Mouse (Mus musculus) MEL (cell line): ENCODE results near the gene Mfsd2a. TPM values are rescaled to one million over a fixed set of nuclear protein-coding genes. Genes with fewer than 3 reads are reported as not detected.

Experiments
- DNase-seq: peaks from one replicate; pipeline ENCODE4 v3.0.0; 2011; ENCODE audit warnings: low read depth, low spot score
- H3K27ac ChIP-seq: 2 replicates; pipeline ENCODE4 v1.5.1; 2012; ENCODE audit warnings: low read depth, mild to moderate bottlenecking, control low read depth, low read length, moderate library complexity; ENCODE audit not compliant: control insufficient read depth
- H3K27me3 ChIP-seq, 2 experiments: fragments of 150-350 bp in 1 of 2; sonication (generic) in 1 of 2; 2 replicates each; pipeline ENCODE4 v1.6.1; 2012; ENCODE audit warnings: low read length in 2 of 2, mild to moderate bottlenecking in 2 of 2, improper control_type of control experiment in 1 of 2, moderate library complexity in 1 of 2; ENCODE audit not compliant: insufficient read depth in 2 of 2, control insufficient read depth in 1 of 2
- H3K36me3 ChIP-seq, 2 experiments: 2 replicates each; pipeline ENCODE4 v1.6.1; 2012 to 2014; ENCODE audit warnings: low read length in 2 of 2, improper control_type of control experiment in 1 of 2, inconsistent platforms in 1 of 2, mild to moderate bottlenecking in 1 of 2; ENCODE audit not compliant: insufficient read depth in 2 of 2, control insufficient read depth in 1 of 2
- H3K4me1 ChIP-seq, 2 experiments: fragments of 150-350 bp in 1 of 2; sonication (generic) in 1 of 2; 2 replicates each; pipeline ENCODE4 v1.6.1; 2012; ENCODE audit warnings: low read length in 2 of 2, improper control_type of control experiment in 1 of 2, mild to moderate bottlenecking in 1 of 2; ENCODE audit not compliant: insufficient read depth in 2 of 2, control insufficient read depth in 1 of 2
- H3K4me3 ChIP-seq, 2 experiments: fragments of 150-350 bp in 1 of 2; sonication (generic) in 1 of 2; 2 replicates each; pipeline ENCODE4 v1.5.1; 2012; ENCODE audit warnings: low read depth in 2 of 2, low read length in 2 of 2, mild to moderate bottlenecking in 2 of 2, moderate library complexity in 2 of 2, control low read depth in 1 of 2, improper control_type of control experiment in 1 of 2; ENCODE audit not compliant: control insufficient read depth in 1 of 2, insufficient read depth in 1 of 2
- H3K79me2 ChIP-seq: 2 replicates; pipeline ENCODE4 v1.6.1; 2012; ENCODE audit warnings: mild to moderate bottlenecking, low read length, moderate library complexity; ENCODE audit not compliant: control insufficient read depth, poor library complexity, insufficient read depth
- H3K9ac ChIP-seq: 2 replicates; pipeline ENCODE4 v1.6.1; 2012; ENCODE audit warnings: low read depth, mild to moderate bottlenecking, control low read depth, low read length, moderate library complexity; ENCODE audit not compliant: control insufficient read depth, poor library complexity, severe bottlenecking
- H3K9me3 ChIP-seq: fragments of 150-350 bp; sonication (generic); replicated peaks from 2 replicates; pipeline ENCODE4 v1.6.1; 2012; ENCODE audit warnings: mild to moderate bottlenecking, low read length, improper control_type of control experiment, moderate library complexity; ENCODE audit not compliant: insufficient read depth
- CHD2 ChIP-seq: IDR thresholded peaks from 2 replicates; pipeline ENCODE4 v1.6.1; 2011; ENCODE audit warnings: low read length, improper control_type of control experiment
- ELF1 ChIP-seq: IDR thresholded peaks from 2 replicates; pipeline ENCODE4 v1.6.1; 2014; ENCODE audit warnings: low read depth, mild to moderate bottlenecking, inconsistent platforms, low read length, improper control_type of control experiment, moderate library complexity
- ETS1 ChIP-seq: IDR thresholded peaks from 2 replicates; pipeline ENCODE4 v1.6.1; 2012; ENCODE audit warnings: low read depth, mild to moderate bottlenecking, inconsistent platforms, low read length, improper control_type of control experiment, moderate library complexity
- GABPA ChIP-seq: IDR thresholded peaks from 2 replicates; pipeline ENCODE4 v1.6.1; 2012; ENCODE audit warnings: low read depth, mild to moderate bottlenecking, inconsistent platforms, low read length, improper control_type of control experiment, moderate library complexity
- HCFC1 ChIP-seq: IDR thresholded peaks from 2 replicates; pipeline ENCODE4 v1.6.1; 2012; ENCODE audit warnings: low read depth, mild to moderate bottlenecking, inconsistent platforms, low read length, improper control_type of control experiment, moderate library complexity
- JUND ChIP-seq: IDR thresholded peaks from 2 replicates; pipeline ENCODE4 v1.6.1; 2011; ENCODE audit warnings: low read depth, mild to moderate bottlenecking, improper control_type of control experiment, low read length
- KAT2A ChIP-seq: conservative IDR thresholded peaks from 2 replicates; pipeline ENCODE4 v1.6.1; 2012; ENCODE audit warnings: low read depth, low read length, improper control_type of control experiment, inconsistent platforms
- MAX ChIP-seq: IDR thresholded peaks from 2 replicates; pipeline ENCODE4 v1.6.1; 2011; ENCODE audit warnings: low read length, improper control_type of control experiment
- MXI1 ChIP-seq: IDR thresholded peaks from 2 replicates; pipeline ENCODE4 v1.6.1; 2011; ENCODE audit warnings: mild to moderate bottlenecking, low read depth, low read length, improper control_type of control experiment
- MYB ChIP-seq: IDR thresholded peaks from 2 replicates; pipeline ENCODE4 v1.6.1; 2011; ENCODE audit warnings: mild to moderate bottlenecking, low read depth, low read length, improper control_type of control experiment
- MYC ChIP-seq: IDR thresholded peaks from 2 replicates; pipeline ENCODE4 v1.6.1; 2011; ENCODE audit warnings: low read depth, mild to moderate bottlenecking, low read length, improper control_type of control experiment, moderate library complexity
- NELFE ChIP-seq: IDR thresholded peaks from 2 replicates; pipeline ENCODE4 v1.6.1; 2011; ENCODE audit warnings: low read depth, low read length, improper control_type of control experiment
- NRF1 ChIP-seq: IDR thresholded peaks from 2 replicates; pipeline ENCODE4 v1.6.1; 2014; ENCODE audit warnings: low read depth, mild to moderate bottlenecking, inconsistent platforms, low read length, improper control_type of control experiment, moderate library complexity; ENCODE audit not compliant: poor library complexity, insufficient read depth, severe bottlenecking
- POLR2A ChIP-seq, 2 experiments: IDR thresholded peaks; 2 replicates each; pipeline ENCODE4 v1.6.1; 2011 to 2012; ENCODE audit warnings: low read length in 2 of 2, mild to moderate bottlenecking in 2 of 2, control low read depth in 1 of 2, improper control_type of control experiment in 1 of 2, low read depth in 1 of 2, moderate library complexity in 1 of 2; ENCODE audit not compliant: control insufficient read depth in 1 of 2, insufficient read depth in 1 of 2, poor library complexity in 1 of 2
- POLR2AphosphoS2 ChIP-seq: IDR thresholded peaks from 2 replicates; pipeline ENCODE4 v1.6.1; 2011; ENCODE audit warnings: low read length, improper control_type of control experiment
- POLR2AphosphoS5 ChIP-seq: IDR thresholded peaks from 2 replicates; pipeline ENCODE4 v1.6.1; 2012; ENCODE audit warnings: low read depth, borderline replicate concordance, mild to moderate bottlenecking, inconsistent platforms, low read length, moderate library complexity, mixed read lengths
- RAD21 ChIP-seq: IDR thresholded peaks from 2 replicates; pipeline ENCODE4 v1.6.1; 2011; ENCODE audit warnings: mild to moderate bottlenecking, low read depth, low read length, improper control_type of control experiment
- RCOR1 ChIP-seq: IDR thresholded peaks from 2 replicates; pipeline ENCODE4 v1.6.1; 2012; ENCODE audit warnings: low read depth, mild to moderate bottlenecking, inconsistent platforms, low read length, improper control_type of control experiment
- SIN3A ChIP-seq: IDR thresholded peaks from 2 replicates; pipeline ENCODE4 v1.6.1; 2012; ENCODE audit warnings: low read length, improper control_type of control experiment, inconsistent platforms
- TAL1 ChIP-seq: IDR thresholded peaks from 2 replicates; pipeline ENCODE4 v1.6.1; 2012; ENCODE audit warnings: mild to moderate bottlenecking, inconsistent platforms, low read length, moderate library complexity, mixed read lengths
- UBTF ChIP-seq: IDR thresholded peaks from 2 replicates; pipeline ENCODE4 v1.6.1; 2012; ENCODE audit warnings: low read depth, mild to moderate bottlenecking, inconsistent platforms, low read length, improper control_type of control experiment, moderate library complexity, borderline replicate concordance; ENCODE audit not compliant: insufficient read depth
- USF1 ChIP-seq: IDR thresholded peaks from 2 replicates; pipeline ENCODE4 v1.6.1; 2014; ENCODE audit warnings: low read depth, mild to moderate bottlenecking, inconsistent platforms, low read length, improper control_type of control experiment, moderate library complexity
- USF2 ChIP-seq, 2 experiments: IDR thresholded peaks; 2 replicates each; pipeline ENCODE4 v1.6.1; 2011 to 2012; ENCODE audit warnings: improper control_type of control experiment in 2 of 2, low read length in 2 of 2, borderline replicate concordance in 1 of 2, inconsistent platforms in 1 of 2, low read depth in 1 of 2, mild to moderate bottlenecking in 1 of 2; ENCODE audit not compliant: insufficient read depth in 1 of 2
- ZC3H11A ChIP-seq: IDR thresholded peaks from 2 replicates; pipeline ENCODE4 v1.6.1; 2012; ENCODE audit warnings: low read depth, mild to moderate bottlenecking, inconsistent platforms, low read length, improper control_type of control experiment
- ZKSCAN1 ChIP-seq: IDR thresholded peaks from 2 replicates; pipeline ENCODE4 v1.6.1; 2012; ENCODE audit warnings: low read depth, mild to moderate bottlenecking, inconsistent platforms, low read length, improper control_type of control experiment, moderate library complexity
- ZMIZ1 ChIP-seq: IDR thresholded peaks from 2 replicates; pipeline ENCODE4 v1.6.1; 2012; ENCODE audit warnings: low read depth, mild to moderate bottlenecking, inconsistent platforms, low read length, improper control_type of control experiment, moderate library complexity
- polyA plus RNA-seq, 2 experiments: library from polyadenylated mRNA; stranded (reverse) in 1 of 2; unstranded in 1 of 2; fragments of >175 nt in 1 of 2; fragments of >200 nt in 1 of 2; gene quantifications; 2 replicates each; pipeline versions ENCODE4 v1.2.1 to v1.2.4; 2012; ENCODE audit warnings: low replicate concordance in 2 of 2, low read depth in 1 of 2; ENCODE audit not compliant: insufficient read length in 2 of 2, insufficient read depth in 1 of 2, missing spikeins in 1 of 2
- total RNA-seq: library from RNA; depleted of rRNA; stranded (reverse); fragments of 300-350 nt; gene quantifications from 2 replicates; pipeline ENCODE4 v1.2.3, GENCODE M21; 2012

Mfsd2a gene
- total and polyA plus RNA-seq, 3 experiments = 8.8 to 14.3 TPM; not detected in 1

DNA sequence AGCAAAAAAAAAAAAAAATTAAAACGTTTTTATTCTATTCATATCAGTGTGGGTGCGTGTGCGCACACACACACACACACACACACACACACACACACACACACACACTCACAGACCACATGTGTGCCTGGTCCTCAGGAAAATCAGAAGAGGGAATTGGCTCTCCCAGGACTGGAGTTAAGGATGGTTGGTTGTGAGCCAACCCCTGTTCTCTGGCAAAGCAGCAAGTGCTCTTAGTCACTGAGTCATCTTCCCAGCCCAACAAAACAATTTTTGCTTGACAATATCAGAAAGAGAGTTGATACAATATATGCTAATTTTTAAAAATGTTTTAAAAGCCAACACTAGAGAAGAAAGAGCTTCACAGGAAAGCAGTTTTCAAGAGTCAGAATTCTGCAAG is 23.5 kb downstream of the Mfsd2a start:
- no peak for DNase-seq
- Histone ChIP-seq H3K4me1 (peaks cover 10 to 43% of the 10 kb centered on the region in 2 experiments), H3K36me3 (peaks cover 0 to 32% of the 10 kb centered on the region in 2 experiments; a peak in 2 of 4 replicates), H3K4me3 (no peak overlapping the region), H3K27me3 (no peaks in the 10 kb centered on the region), H3K27ac (no peak overlapping the region), H3K9ac (no peak overlapping the region), H3K9me3 (no peaks in the 10 kb centered on the region), H3K79me2 (no peaks in the 10 kb centered on the region)
- TF ChIP-seq KAT2A (no peak), NELFE (no peak), JUND (no peak), ZC3H11A (no peak), MAX (no peak), POLR2AphosphoS2 (no peak), MYC (no peak), MXI1 (no peak), ETS1 (no peak), ELF1 (no peak)

DNA sequence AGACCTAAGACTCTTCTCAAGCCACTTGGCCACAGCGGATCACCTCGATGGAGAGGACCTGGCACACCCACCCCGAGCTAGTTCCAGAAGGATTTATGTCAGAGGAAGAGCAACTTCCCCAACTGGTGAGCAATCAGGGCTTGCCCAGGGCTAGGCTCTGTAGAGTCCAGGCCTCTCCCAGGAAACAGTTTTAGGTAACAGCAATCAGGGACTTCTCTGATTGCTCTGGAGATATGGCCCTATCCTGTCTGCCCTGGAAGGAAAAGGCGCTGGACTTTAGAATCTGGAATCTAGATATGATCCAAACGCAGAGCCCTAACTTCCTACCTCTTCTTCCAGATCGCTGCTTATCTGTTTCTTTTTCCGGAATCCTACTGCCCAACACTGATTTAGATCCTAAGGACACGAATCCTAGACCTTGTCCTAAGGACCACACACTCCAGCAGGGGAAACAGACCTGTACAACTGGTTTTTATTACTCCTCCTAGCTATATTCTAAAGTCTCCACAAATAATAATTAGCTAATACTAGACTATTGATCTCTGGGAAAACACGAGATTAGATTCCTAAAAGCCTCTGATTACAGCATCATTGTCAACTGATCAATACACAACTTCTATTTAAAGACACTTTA is 25.4 kb downstream of the Mfsd2a start:
- no peaks in the 10 kb centered on the region for H3K27me3 ChIP-seq
- DNase-seq = no peak

DNA sequence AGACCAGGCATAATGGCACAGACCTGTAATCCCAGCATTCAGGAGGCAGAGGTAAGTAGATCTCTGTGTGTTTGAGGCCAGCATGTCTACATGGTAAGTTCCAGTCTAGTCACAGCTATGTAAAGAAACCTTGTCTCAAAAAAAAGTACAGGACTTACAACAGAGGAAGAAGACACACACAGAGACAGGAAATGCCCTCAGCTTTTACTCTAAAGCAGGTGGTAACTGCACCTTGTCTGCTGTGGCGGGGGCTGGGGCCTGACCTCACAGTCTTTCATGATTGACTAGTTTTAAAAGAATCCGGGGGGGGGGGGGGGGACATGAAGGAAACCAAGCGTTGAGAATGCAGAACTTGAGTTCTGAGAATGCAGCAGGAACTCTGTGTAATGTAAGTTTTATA is 27.1 kb downstream of the Mfsd2a start:
- TF ChIP-seq USF2 (IDR thresholded peaks at IDR 0.05; ENCODE audit: borderline replicate concordance in 1 of 2, insufficient read depth in 1 of 2, low read depth in 1 of 2, low read length in 2 of 2) (no peak), ZKSCAN1 (no peak), JUND (no peak), POLR2A (IDR thresholded peaks at IDR 0.05; ENCODE audit: control insufficient read depth in 1 of 2, insufficient read depth in 1 of 2, low read depth in 1 of 2, low read length in 2 of 2, poor library complexity in 1 of 2) (no peak), POLR2AphosphoS5 (no peak), USF1 (no peak), MYB (no peak), NRF1 (no peak), UBTF (no peak)
- Histone ChIP-seq H3K79me2 (no peaks in the 10 kb centered on the region), H3K36me3 (peaks cover 0 to 29% of the 10 kb centered on the region in 2 experiments; a peak in 2 of 4 replicates), H3K4me3 (no peak overlapping the region), H3K27me3 (no peaks in the 10 kb centered on the region), H3K9me3 (no peaks in the 10 kb centered on the region), H3K27ac (no peak overlapping the region), H3K9ac (no peak overlapping the region), H3K4me1 (peaks cover 11 to 37% of the 10 kb centered on the region in 2 experiments)
- DNase-seq = no peak

More for the DNA sequence above, 25.4 kb downstream of the Mfsd2a start:
- Histone ChIP-seq H3K27ac (no peak overlapping the region), H3K9me3 (no peaks in the 10 kb centered on the region), H3K79me2 (no peaks in the 10 kb centered on the region), H3K4me1 (peaks cover 11 to 45% of the 10 kb centered on the region in 2 experiments), H3K36me3 (peaks cover 0 to 35% of the 10 kb centered on the region in 2 experiments; a peak in 2 of 4 replicates), H3K4me3 (no peak overlapping the region), H3K9ac (no peak overlapping the region)
- no peak for TF ChIP-seq RCOR1
- TF ChIP-seq JUND = no peak
- no peak for TF ChIP-seq ZC3H11A
- TF ChIP-seq HCFC1 = no peak
- TF ChIP-seq SIN3A = no peak
- no peak for TF ChIP-seq USF1
- no peak for TF ChIP-seq ZMIZ1
- TF ChIP-seq MXI1 = no peak
- no peak for TF ChIP-seq MYB
- no peak for TF ChIP-seq GABPA
- TF ChIP-seq CHD2 = no peak
- no peak for TF ChIP-seq POLR2A (IDR thresholded peaks at IDR 0.05; ENCODE audit: control insufficient read depth in 1 of 2, insufficient read depth in 1 of 2, low read depth in 1 of 2, low read length in 2 of 2, poor library complexity in 1 of 2)
- TF ChIP-seq TAL1 = no peak
- TF ChIP-seq RAD21 = no peak
- no peak for TF ChIP-seq USF2 (IDR thresholded peaks at IDR 0.05; ENCODE audit: borderline replicate concordance in 1 of 2, insufficient read depth in 1 of 2, low read depth in 1 of 2, low read length in 2 of 2)
